Mouse (Mus musculus) stomach, embryonic 15.5 days (tissue): Measurements from ENCODE around the gene Rgs8. TPM values are rescaled to one million over a fixed set of nuclear protein-coding genes. Genes with fewer than 3 reads are reported as not detected.
A peak's percentile ranks its signal among the peaks of the same experiment; 100 is the strongest.

ENCODE experiments used
- ATAC-seq: fragments of 200-750 bp; cut with Nextera tagmentation; 2 replicates; pipeline ENCODE4 v1.8.0; 2017; ENCODE audit warnings: low read depth, moderate number of reproducible peaks, moderate TSS enrichment; ENCODE audit not compliant: insufficient read depth, low FRiP score
- H3K27ac ChIP-seq: fragments of 300-500 bp; sonication (generic); 2 replicates; pipeline ENCODE4 v1.5.1; 2015; ENCODE audit warnings: mild to moderate bottlenecking, inconsistent platforms
- H3K27me3 ChIP-seq: fragments of 300-500 bp; sonication (generic); replicated peaks from 2 replicates; pipeline ENCODE4 v1.6.1; 2015; ENCODE audit warnings: inconsistent platforms
- H3K36me3 ChIP-seq: fragments of 300-500 bp; sonication (generic); 2 replicates; pipeline ENCODE4 v1.6.1; 2015; ENCODE audit warnings: inconsistent platforms
- H3K4me1 ChIP-seq: fragments of 300-500 bp; sonication (generic); 2 replicates; pipeline ENCODE4 v1.6.1; 2015; ENCODE audit warnings: inconsistent platforms
- H3K4me2 ChIP-seq: fragments of 300-500 bp; sonication (generic); 2 replicates; pipeline ENCODE4 v1.6.1; 2015; ENCODE audit warnings: mild to moderate bottlenecking, inconsistent platforms
- H3K4me3 ChIP-seq: fragments of 300-500 bp; sonication (generic); replicated peaks from 2 replicates; pipeline ENCODE4 v1.5.1; 2015; ENCODE audit warnings: inconsistent platforms
- H3K9ac ChIP-seq: fragments of 300-500 bp; sonication (generic); 2 replicates; pipeline ENCODE4 v1.6.1; 2015; ENCODE audit warnings: inconsistent platforms
- H3K9me3 ChIP-seq: fragments of 300-500 bp; sonication (generic); 2 replicates; pipeline ENCODE4 v1.6.1; 2016; ENCODE audit warnings: inconsistent platforms
- WGBS: fragments of 180-500 bp; shearing (Covaris S2); methylation state at CpG from one replicate; pipeline ENCODE4 v1.1.7; 2015; 5-methylcytosine and 5-hydroxymethylcytosine counted together
- polyA plus RNA-seq: library from polyadenylated mRNA; unstranded; fragments of >200 nt; fragmentation: Nextera tagmentation; extraction: Ambion mirVana; gene quantifications from 2 replicates; pipeline ENCODE4 v1.2.1, GENCODE M21; 2015

Gene Rgs8
- polyA plus RNA-seq, result 0.34 and 0.41 TPM in 2 replicates

DNA sequence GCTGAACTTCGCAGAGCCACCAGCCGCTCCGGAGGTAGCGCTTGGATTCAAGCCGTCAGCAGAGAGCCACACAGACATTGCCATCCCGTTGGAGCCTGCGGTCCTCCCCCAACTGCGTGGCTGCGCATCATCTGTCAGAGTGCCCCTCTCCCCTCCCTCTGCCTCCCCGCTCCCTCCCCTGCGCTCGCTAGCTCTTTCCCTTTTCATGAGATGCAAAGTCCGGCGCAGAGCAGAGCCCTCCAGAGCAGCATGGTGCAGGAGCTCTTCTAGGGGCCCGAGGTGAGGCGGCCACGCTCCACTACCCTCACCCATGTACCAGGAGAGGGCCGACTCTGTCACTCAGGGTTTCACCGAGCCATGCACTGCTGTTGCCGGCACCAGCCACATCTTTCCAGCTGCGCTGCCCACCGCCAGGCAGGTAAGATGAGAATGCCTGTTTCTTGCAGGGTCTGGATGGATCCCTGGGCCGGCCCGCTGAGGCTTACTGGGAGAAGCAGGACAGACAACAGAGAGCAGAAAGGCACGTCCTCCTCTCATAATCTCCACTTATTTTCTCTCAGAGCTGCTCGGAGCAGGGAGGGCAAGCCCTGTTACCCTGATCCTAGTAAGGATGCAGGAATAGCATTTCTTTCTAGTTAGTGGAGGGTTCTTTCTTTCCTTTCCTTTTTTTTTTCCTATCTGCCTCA is at the start of gene Rgs8:
Gene Rgs8 (plus strand): TSS at position 88 of the 686 bp plus-strand sequence.
- Histone ChIP-seq H3K9ac (0 out of 2 replicates have a peak within 1 kb of the TSS, but pooled peaks have one; percentile 4), H3K27me3 (peaks cover 4% of the 10 kb centered on the region; the same call in 1 of the 2 replicates), H3K4me1 (peaks cover 9% of the 10 kb centered on the region), H3K9me3 (no peaks in the 10 kb centered on the region), H3K36me3 (no peaks in the 10 kb centered on the region), H3K4me2 (peak within 1 kb of the TSS; percentile 57), H3K4me3 (peak within 1 kb of the TSS; percentile 30), H3K27ac (no peak within 1 kb of the TSS)
- ATAC-seq, result no peak
- WGBS, result 3% methylated on average over 26 of the region's 26 CpGs

DNA sequence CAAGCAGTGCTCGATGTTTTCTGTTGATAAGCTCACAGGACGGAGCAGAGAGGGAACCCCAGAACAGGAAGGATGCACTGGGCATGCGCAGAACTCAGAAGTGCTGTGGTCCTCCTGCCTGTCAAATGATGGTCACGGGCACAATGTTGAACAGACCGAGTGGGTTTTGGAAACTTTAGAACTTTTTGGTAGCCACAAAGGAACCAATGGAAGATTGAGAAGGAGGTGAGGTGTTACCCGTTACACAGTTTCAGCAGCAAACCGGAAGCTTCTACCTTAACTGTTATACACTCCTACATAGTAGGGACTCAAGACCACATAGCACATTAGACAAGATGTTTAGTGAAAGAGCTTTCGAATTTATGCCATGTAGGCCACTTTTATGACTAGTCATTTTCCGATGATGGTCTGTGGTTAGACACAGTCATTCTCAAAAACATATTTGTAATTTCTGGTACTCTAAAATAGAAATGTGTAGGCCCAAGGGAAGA is 35.4 kb upstream of the Rgs8 start:
- Histone ChIP-seq H3K4me3 (no peak overlapping the region), H3K36me3 (no peaks in the 10 kb centered on the region), H3K4me2 (no peak overlapping the region), H3K9me3 (no peaks in the 10 kb centered on the region), H3K4me1 (no peaks in the 10 kb centered on the region), H3K9ac (no peak overlapping the region), H3K27ac (no peak overlapping the region), H3K27me3 (no peaks in the 10 kb centered on the region)
- no peak for ATAC-seq
- 85% methylated on average over 9 of the region's 9 CpGs for WGBS

GRCm38 (mm10) chr1:153623036-153623435 is 29.8 kb upstream of the Rgs8 start:
- no peak for ATAC-seq
- H3K4me1 ChIP-seq, result no peaks in the 10 kb centered on the region
- H3K9ac ChIP-seq, result no peak overlapping the region
- no peak overlapping the region for H3K27ac ChIP-seq
- no peaks in the 10 kb centered on the region for H3K9me3 ChIP-seq
- H3K27me3 ChIP-seq, result no peaks in the 10 kb centered on the region
- no peaks in the 10 kb centered on the region for H3K36me3 ChIP-seq
- H3K4me3 ChIP-seq, result no peak overlapping the region
- no peak overlapping the region for H3K4me2 ChIP-seq
- WGBS, result 66% methylated on average over 4 of the region's 4 CpGs

- Histone ChIP-seq H3K36me3 (no peaks in the 10 kb centered on the region), H3K27me3 (no peaks in the 10 kb centered on the region), H3K27ac (no peak overlapping the region), H3K4me3 (no peak overlapping the region), H3K9ac (no peak overlapping the region), H3K4me2 (no peak overlapping the region), H3K4me1 (no peaks in the 10 kb centered on the region), H3K9me3 (no peaks in the 10 kb centered on the region)
- 85% methylated on average over 6 of the region's 6 CpGs for WGBS
- ATAC-seq, result no peak
These were observed 20.1 kb upstream of the Rgs8 start for GRCm38 (mm10) chr1:153632686-153633085.

- H3K4me2 ChIP-seq, result no peak overlapping the region
- no peak overlapping the region for H3K9ac ChIP-seq
- H3K27ac ChIP-seq, result no peak overlapping the region
- WGBS, result 72% methylated on average over 5 of the region's 5 CpGs
- H3K4me3 ChIP-seq, result no peak overlapping the region
- H3K9me3 ChIP-seq, result no peaks in the 10 kb centered on the region
- no peaks in the 10 kb centered on the region for H3K36me3 ChIP-seq
- no peaks in the 10 kb centered on the region for H3K27me3 ChIP-seq
- no peaks in the 10 kb centered on the region for H3K4me1 ChIP-seq
- no peak for ATAC-seq
These were observed 17.8 kb upstream of the Rgs8 start for GRCm38 (mm10) chr1:153635056-153635455.

- H3K9me3 ChIP-seq, result no peaks in the 10 kb centered on the region
- H3K4me1 ChIP-seq, result no peaks in the 10 kb centered on the region
- no peaks in the 10 kb centered on the region for H3K36me3 ChIP-seq
- H3K9ac ChIP-seq, result no peak overlapping the region
- no peaks in the 10 kb centered on the region for H3K27me3 ChIP-seq
- whole genome bisulfite sequencing, result 68% methylated on average over 3 of the region's 3 CpGs
- no peak overlapping the region for H3K4me2 ChIP-seq
- H3K27ac ChIP-seq, result no peak overlapping the region
- no peak for ATAC-seq
- H3K4me3 ChIP-seq, result no peak overlapping the region
These were observed 17.3 kb upstream of the Rgs8 start for GRCm38 (mm10) chr1:153635521-153635920.

- WGBS, result 55% methylated on average over 5 of the region's 5 CpGs
- Histone ChIP-seq H3K4me1 (peaks cover 7% of the 10 kb centered on the region), H3K27ac (no peak overlapping the region), H3K9ac (no peak overlapping the region), H3K36me3 (no peaks in the 10 kb centered on the region), H3K4me3 (no peak overlapping the region), H3K9me3 (no peaks in the 10 kb centered on the region), H3K4me2 (no peak overlapping the region), H3K27me3 (no peaks in the 10 kb centered on the region)
- ATAC-seq, result no peak
These were observed 16.0 kb upstream of the Rgs8 start for GRCm38 (mm10) chr1:153636821-153637220.

GRCm38 (mm10) chr1:153641492-153641939 is 11.3 kb upstream of the Rgs8 start:
- Histone ChIP-seq H3K36me3 (no peaks in the 10 kb centered on the region), H3K4me3 (peak overlapping the region; percentile 26; the same call in 1 of the 2 replicates), H3K27ac (peak overlapping the region; percentile 82), H3K4me1 (peaks cover 16% of the 10 kb centered on the region), H3K9ac (no peak overlapping the region), H3K27me3 (no peaks in the 10 kb centered on the region), H3K9me3 (no peaks in the 10 kb centered on the region), H3K4me2 (peak overlapping the region; percentile 54)
- WGBS, result 6% methylated on average over 9 of the region's 9 CpGs
- ATAC-seq, result peak; percentile 81

DNA sequence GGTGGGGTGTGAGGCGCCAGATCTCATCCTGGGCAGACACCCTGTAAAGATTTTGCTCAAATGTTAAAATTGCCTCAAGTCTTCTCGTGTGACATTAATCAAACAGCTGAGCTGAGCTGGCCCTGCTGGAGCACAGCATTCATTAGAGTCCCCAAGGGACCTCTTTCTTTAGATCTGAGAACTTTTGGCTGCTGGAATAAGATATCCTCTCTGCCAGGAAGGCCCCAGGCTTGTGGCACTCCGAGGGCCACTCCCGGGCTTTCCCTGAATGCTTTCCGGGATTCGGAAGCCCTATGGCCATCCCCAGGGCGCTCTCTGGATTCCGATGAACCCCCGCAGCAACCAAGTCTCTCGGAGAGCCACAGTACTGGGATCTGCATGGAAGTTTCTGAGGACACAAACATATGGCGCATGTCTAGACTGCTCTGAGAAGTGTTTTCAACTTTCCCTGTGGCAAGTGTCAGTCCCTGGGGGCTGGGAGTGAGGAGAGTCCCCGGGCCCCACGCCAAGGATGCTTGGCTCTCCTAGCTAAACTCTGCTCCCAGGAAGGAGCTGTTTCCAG is 10.8 kb upstream of the Rgs8 start:
- peak; percentile 73 for ATAC-seq
- WGBS, result 7% methylated on average over 13 of the region's 13 CpGs

GRCm38 (mm10) chr1:153653674-153654073 is 849 bp downstream of the Rgs8 start:
- H3K4me1 ChIP-seq, result peaks cover 9% of the 10 kb centered on the region
- no peak overlapping the region for H3K27ac ChIP-seq
- peaks cover 4% of the 10 kb centered on the region; the same call in 1 of the 2 replicates for H3K27me3 ChIP-seq
- H3K4me3 ChIP-seq, result peak overlapping the region; percentile 30; the same call in 1 of the 2 replicates
- H3K9me3 ChIP-seq, result no peaks in the 10 kb centered on the region
- H3K36me3 ChIP-seq, result no peaks in the 10 kb centered on the region
- no peak overlapping the region for H3K9ac ChIP-seq
- ATAC-seq, result no peak
- peak overlapping the region; percentile 57 for H3K4me2 ChIP-seq
- 11% methylated on average over 5 of the region's 5 CpGs for WGBS

More for the DNA sequence above, 10.8 kb upstream of the Rgs8 start:
- Histone ChIP-seq H3K4me3 (peak overlapping the region; percentile 26; the same call in 1 of the 2 replicates), H3K4me2 (peak overlapping the region; percentile 54), H3K4me1 (peaks cover 16% of the 10 kb centered on the region), H3K9ac (no peak overlapping the region), H3K27me3 (no peaks in the 10 kb centered on the region), H3K27ac (peak overlapping the region; percentile 82), H3K36me3 (no peaks in the 10 kb centered on the region), H3K9me3 (no peaks in the 10 kb centered on the region)

DNA sequence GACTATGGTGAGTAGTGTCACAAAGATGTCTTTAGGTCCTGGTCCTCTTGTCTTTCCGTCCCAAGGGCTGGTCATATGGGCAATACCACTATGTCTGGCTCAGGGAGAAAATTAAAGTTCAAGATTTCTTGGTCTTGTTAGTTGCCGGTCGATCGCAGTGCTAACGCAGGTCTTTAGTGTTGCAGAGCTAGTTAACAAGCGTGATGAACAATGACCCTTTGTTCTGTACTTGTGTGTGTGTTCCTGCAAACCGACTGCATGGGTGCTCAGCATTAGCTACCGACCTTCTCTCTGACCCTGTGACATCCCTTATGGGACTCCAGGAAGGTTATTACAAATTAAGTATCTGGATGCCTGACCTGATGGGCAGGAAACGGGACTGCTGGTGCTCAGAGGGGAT is 6.8 kb downstream of the Rgs8 start:
- 65% methylated on average over 9 of the region's 9 CpGs for WGBS
- Histone ChIP-seq H3K36me3 (no peaks in the 10 kb centered on the region), H3K4me2 (no peak overlapping the region), H3K9me3 (no peaks in the 10 kb centered on the region), H3K9ac (no peak overlapping the region), H3K27ac (no peak overlapping the region), H3K4me3 (no peak overlapping the region), H3K4me1 (no peaks in the 10 kb centered on the region), H3K27me3 (peaks cover 11% of the 10 kb centered on the region)
- no peak for ATAC-seq

DNA sequence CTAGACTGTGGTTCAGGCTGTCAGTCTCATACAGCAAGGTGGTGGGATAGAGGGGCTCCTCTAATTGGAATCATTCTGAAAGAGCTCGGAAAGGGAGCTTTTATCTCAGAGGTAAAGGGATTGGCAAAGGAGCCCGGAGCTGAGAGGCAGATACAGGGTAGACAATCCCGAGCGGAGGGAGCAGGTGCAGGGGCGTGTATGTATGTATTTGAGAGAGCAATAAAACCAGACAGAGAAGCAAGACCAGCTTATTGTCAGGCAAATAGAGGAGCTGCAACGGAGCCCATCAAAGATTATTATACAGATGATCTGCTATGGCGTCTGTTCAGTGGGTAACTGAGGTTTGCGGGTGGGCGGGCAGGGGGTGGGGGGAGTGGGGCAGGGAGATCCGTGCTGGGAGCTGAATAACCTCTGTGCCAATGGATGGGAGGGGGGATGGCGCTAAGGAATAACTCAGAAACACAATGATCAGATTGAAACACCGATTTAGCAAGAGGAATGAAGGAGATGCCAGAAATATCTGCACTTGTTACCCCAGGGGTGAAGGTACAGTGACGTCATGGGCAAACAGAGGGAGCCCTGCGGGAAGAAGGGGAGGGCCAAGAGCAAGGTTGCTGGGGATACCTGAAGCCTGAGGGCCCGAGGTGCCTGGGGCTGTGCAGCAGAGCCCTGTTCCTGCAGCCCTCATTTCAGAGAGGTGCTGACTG is 8.3 kb downstream of the Rgs8 start:
- Histone ChIP-seq H3K4me2 (no peak overlapping the region), H3K27ac (no peak overlapping the region), H3K9ac (no peak overlapping the region), H3K36me3 (no peaks in the 10 kb centered on the region), H3K27me3 (peaks cover 11% of the 10 kb centered on the region), H3K4me3 (no peak overlapping the region), H3K9me3 (no peaks in the 10 kb centered on the region), H3K4me1 (peaks cover 7% of the 10 kb centered on the region; the same call in 1 of the 2 replicates)
- ATAC-seq, result no peak
- 38% methylated on average over 15 of the region's 15 CpGs for WGBS
